Mouse (Mus musculus): ENCODE measurements around the gene Smg5. TPM values are rescaled to one million over a fixed set of nuclear protein-coding genes. Genes with fewer than 3 reads are reported as not detected.
A peak's percentile ranks its signal among the peaks of the same experiment; 100 is the strongest.
"Not testable (repeated sequence)": the region's sequence is repeated elsewhere in the genome, so short reads cannot be mapped to it uniquely, and the experiment has no call there.

Gene Smg5
- total RNA-seq (2014; rRNA removed) (85.3 and 96.5 TPM in 2 replicates), polyA plus RNA-seq (2015; fragmentation: Nextera tagmentation; extraction: Ambion mirVana) (29.2 and 33.8 TPM in 2 replicates)

DNA sequence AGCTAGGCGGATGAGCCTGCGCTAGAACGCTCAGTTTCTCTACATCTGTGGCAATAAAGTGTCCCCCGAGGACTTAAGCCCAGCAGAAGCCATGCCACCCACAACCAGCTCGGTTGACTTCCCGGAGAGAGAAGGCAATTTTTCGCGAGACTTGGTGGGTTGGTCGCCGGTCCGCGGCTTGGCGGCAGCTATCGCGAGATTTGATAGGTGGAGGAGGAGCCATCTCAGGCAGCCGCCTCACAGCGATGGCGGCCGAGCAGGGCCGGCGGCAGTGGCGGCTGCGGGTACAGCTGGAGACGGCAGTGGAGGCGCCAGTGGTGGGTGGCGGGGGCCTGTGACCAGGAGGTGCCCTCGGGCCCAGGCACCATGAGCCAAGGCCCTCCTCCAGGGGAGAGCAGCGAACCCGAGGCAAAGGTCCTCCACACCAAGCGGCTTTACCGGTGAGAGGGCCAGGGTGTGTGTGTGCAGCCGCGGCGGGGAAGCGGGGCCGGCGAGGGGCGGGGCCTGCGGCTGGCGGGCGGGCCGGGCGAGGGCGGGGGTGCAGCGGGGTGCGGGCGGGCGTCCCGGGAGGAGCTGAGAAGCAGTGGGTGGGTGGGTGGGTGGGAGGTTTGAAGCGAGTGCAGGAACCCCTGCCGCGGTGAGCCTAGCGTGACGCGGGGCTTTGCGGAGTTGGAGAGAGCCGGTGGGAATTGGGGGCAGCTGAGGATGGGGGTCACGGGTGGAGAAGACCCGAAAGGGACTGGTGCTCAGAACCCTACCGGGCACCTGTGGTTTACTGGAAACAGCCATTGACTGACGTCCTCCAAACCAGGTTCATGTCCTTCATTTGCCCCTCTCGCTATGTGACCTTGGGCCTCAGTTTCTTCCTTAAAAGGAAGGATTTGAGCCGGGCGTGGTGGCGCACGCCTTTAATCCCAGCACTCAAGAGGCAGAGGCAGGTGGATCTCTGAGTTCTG is at the start of gene Smg5, which contains the start of gene Tmem79:
Smg5 (plus strand) TSS at position 203 of the 956 bp plus-strand sequence.
Tmem79 (minus strand) TSS at position 91 of the 956 bp plus-strand sequence.
- TF ChIP-seq CTCF (IDR thresholded peaks at IDR 0.05; ENCODE audit: low read depth), result no peak
- H3K9me3 ChIP-seq (ENCODE audit: low read length), result no peaks in the 10 kb centered on the region
- peaks cover 16% of the 10 kb centered on the region; the same call in 1 of the 2 replicates for H3K4me1 ChIP-seq (ENCODE audit: insufficient read depth)
- peak within 1 kb of the TSS; percentile 78 for H3K4me2 ChIP-seq (ENCODE audit: low read depth)
- peak; percentile 98 for ATAC-seq
- H3K27ac ChIP-seq (ENCODE audit: low read depth, low read length), result peak within 1 kb of the TSS; percentile 95
- peak within 1 kb of the TSS; percentile 88 for H3K9ac ChIP-seq
- DNase-seq, result peak; percentile 96
- WGBS, result 4% methylated on average over 58 of the region's 66 CpGs
- H3K27me3 ChIP-seq (ENCODE audit: insufficient read depth, low read length), result no peaks in the 10 kb centered on the region
- H3K4me3 ChIP-seq (ENCODE audit: low read depth, low read length), result peak within 1 kb of the TSS; percentile 89
- H3K36me3 ChIP-seq (ENCODE audit: insufficient read depth), result no peaks in the 10 kb centered on the region

DNA sequence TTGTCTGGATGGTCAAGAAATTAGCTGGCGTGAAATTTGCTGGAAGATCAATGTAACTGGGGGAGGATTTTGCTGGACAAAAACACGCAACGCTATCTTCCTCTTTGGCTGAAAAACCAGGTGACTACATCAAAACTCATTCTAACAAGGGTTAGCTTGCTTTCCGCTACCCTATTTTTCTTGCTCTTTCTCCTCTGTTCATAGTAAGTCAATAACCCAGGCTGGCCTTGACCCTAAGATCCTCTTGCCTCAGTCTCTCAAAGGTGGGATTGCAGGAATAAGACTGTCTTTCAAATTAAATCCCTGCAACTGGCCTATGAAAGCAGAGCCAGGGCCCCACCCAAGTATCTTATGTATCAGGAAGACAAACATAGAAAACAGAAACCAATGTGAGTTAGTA is 49.0 kb upstream of the Smg5 start, which contains the start of gene Gm38392:
Gm38392 (minus strand) TSS at position 101 of the 400 bp plus-strand sequence.
- 100% methylated on average over 4 of the region's 4 CpGs for WGBS
- TF ChIP-seq CTCF (IDR thresholded peaks at IDR 0.05; ENCODE audit: low read depth), result no peak
- Histone ChIP-seq H3K4me3 (ENCODE audit: low read depth, low read length) (no peak within 1 kb of the TSS), H3K9ac (no peak within 1 kb of the TSS), H3K9me3 (ENCODE audit: low read length) (no peaks in the 10 kb centered on the region), H3K4me2 (ENCODE audit: low read depth) (no peak within 1 kb of the TSS), H3K4me1 (ENCODE audit: insufficient read depth) (no peaks in the 10 kb centered on the region), H3K27ac (ENCODE audit: low read depth, low read length) (no peak within 1 kb of the TSS), H3K27me3 (ENCODE audit: insufficient read depth, low read length) (no peaks in the 10 kb centered on the region), H3K36me3 (ENCODE audit: insufficient read depth) (no peaks in the 10 kb centered on the region)
- no peak for ATAC-seq
- DNase-seq, result no peak

DNA sequence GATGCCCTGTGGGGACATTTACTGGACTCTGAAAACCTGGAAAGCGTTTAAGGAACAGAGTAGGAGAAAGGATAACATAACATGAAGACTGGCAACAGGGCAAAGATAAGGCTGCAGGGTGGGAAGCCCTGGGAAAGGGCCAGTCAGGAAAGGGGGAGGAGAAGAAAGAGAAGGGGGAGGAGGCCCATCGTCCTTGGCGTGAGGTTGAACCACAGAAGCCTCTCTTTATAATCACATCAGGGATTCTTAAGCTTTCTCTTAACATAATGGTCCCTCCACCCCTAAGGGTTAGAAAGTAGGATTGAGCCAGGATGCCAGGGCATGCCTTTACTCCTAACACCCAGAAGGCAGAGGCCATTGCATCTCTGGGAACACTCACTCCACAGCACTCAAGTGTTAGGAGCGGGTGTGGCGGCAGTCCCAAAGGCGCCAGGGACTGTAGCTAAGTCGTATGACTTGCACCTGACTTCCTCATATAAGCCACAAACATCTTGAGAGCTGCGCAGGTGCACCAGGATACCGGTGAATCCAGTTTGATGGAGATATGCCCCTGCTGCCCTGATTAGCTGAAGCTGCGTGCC is 47.8 kb upstream of the Smg5 start:
- H3K4me3 ChIP-seq (ENCODE audit: low read depth, low read length); H3K4me2 ChIP-seq (ENCODE audit: low read depth); DNase-seq; H3K27me3 ChIP-seq (ENCODE audit: insufficient read depth, low read length); H3K9me3 ChIP-seq (ENCODE audit: low read length); H3K27ac ChIP-seq (ENCODE audit: low read depth, low read length); ATAC-seq; H3K36me3 ChIP-seq (ENCODE audit: insufficient read depth); H3K9ac ChIP-seq; H3K4me1 ChIP-seq (ENCODE audit: insufficient read depth): not testable (repeated sequence)
- 66% methylated on average over 8 of the region's 10 CpGs for WGBS

DNA sequence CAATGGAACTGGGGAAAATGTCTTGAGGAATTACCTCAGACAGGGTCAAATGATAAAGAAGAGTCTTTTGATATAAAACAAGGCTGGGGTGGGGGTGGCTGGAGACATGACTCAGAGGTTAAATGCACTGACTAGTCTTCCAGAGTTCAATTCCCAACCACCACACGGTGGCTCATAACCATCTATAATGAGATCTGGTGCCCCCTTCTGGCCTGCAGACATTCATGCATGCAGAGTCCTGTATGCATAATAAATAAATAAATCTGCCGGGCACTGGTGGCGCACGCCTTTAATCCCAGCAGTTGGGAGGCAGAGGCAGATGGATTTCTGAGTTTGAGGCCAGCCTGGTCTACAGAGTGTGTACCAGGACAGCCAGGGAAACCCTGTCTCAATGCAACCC is 44.1 kb upstream of the Smg5 start:
- peak; percentile 55 for TF ChIP-seq CTCF (IDR thresholded peaks at IDR 0.05; ENCODE audit: low read depth)
- H3K9me3 ChIP-seq (ENCODE audit: low read length), result no peaks in the 10 kb centered on the region
- WGBS, result 25% methylated on average over 4 of the region's 4 CpGs
- no peak for ATAC-seq
- no peak overlapping the region for H3K27ac ChIP-seq (ENCODE audit: low read depth, low read length)
- no peak overlapping the region for H3K4me2 ChIP-seq (ENCODE audit: low read depth)
- H3K4me3 ChIP-seq (ENCODE audit: low read depth, low read length), result no peak overlapping the region
- H3K27me3 ChIP-seq (ENCODE audit: insufficient read depth, low read length), result no peaks in the 10 kb centered on the region
- no peaks in the 10 kb centered on the region for H3K36me3 ChIP-seq (ENCODE audit: insufficient read depth)
- DNase-seq, result no peak
- no peaks in the 10 kb centered on the region for H3K4me1 ChIP-seq (ENCODE audit: insufficient read depth)
- H3K9ac ChIP-seq, result no peak overlapping the region

DNA sequence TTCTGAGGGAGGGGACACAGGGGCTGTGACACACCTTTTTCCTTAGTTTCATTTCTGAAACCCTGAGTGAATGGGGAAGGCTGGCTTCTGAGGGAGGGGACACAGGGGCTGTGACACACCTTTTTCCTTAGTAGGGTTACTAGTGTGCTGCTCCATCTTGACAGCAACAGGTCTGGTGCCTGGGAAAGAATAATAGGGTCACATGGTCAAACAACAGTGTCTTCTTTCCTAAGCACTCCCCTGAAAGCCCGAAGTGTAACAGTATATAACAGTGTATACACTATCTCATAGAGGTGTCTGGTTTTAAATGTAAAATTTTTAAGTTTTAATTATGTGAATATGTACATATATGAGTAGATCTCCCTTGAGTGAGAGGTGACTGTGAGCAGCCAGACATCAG is 40.8 kb upstream of the Smg5 start:
- not testable (repeated sequence) for ATAC-seq; H3K27me3 ChIP-seq (ENCODE audit: insufficient read depth, low read length); H3K4me1 ChIP-seq (ENCODE audit: insufficient read depth); H3K27ac ChIP-seq (ENCODE audit: low read depth, low read length); DNase-seq; H3K4me3 ChIP-seq (ENCODE audit: low read depth, low read length); H3K9ac ChIP-seq; H3K36me3 ChIP-seq (ENCODE audit: insufficient read depth); H3K9me3 ChIP-seq (ENCODE audit: low read length)
- peak overlapping the region; percentile 56 for H3K4me2 ChIP-seq (ENCODE audit: low read depth)
- 72% methylated on average over 1 of the region's 1 CpGs for WGBS

DNA sequence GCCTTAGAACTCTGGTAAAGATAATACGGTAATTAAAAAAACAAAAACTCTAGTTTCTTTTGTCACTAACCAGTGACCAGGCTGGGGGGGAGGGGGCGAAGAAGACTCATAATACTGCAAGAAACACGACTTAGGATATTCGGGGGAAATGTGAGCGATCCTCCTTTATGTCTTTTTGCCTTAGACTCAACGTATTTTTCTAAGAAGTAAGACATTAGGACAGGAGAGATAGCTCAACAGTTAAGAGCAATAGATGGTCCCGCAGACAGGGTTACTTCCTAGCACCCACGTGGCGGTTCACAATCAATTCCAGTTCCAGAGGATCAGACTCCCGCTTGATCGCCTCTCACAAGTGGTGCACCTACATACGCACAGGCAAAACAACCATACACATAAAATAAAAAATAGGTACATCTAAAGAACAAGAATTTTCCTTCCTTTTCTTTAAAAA is 39.9 kb upstream of the Smg5 start:
- DNase-seq, result no peak
- Histone ChIP-seq H3K36me3 (ENCODE audit: insufficient read depth) (peaks cover 18% of the 10 kb centered on the region), H3K9ac (peak overlapping the region; percentile 61), H3K9me3 (ENCODE audit: low read length) (no peaks in the 10 kb centered on the region), H3K4me3 (ENCODE audit: low read depth, low read length) (peak overlapping the region; percentile 55), H3K4me1 (ENCODE audit: insufficient read depth) (peaks cover 8% of the 10 kb centered on the region; the same call in 1 of the 2 replicates), H3K27ac (ENCODE audit: low read depth, low read length) (peak overlapping the region; percentile 93), H3K27me3 (ENCODE audit: insufficient read depth, low read length) (no peaks in the 10 kb centered on the region), H3K4me2 (ENCODE audit: low read depth) (peak overlapping the region; percentile 56)
- 1% methylated on average over 12 of the region's 12 CpGs for WGBS
- ATAC-seq, result no peak; the same call in 1 of the 2 replicates
- no peak for TF ChIP-seq CTCF (IDR thresholded peaks at IDR 0.05; ENCODE audit: low read depth)

Data from forebrain, postnatal 0 days (tissue).